Mouse (Mus musculus) frontal cortex, postnatal 14 days (tissue): ENCODE measurements at regions not wholly inside any gene's neighbourhood (a gene's known extent, or its start where the extent isn't known, plus 50 kb on each side); places are given as distances from the start of the nearest gene placed in this dataset.

ENCODE experiments used
- DNase-seq, 2 experiments: peaks; one replicate each; pipeline ENCODE4 v3.0.0; 2022; ENCODE audit warnings: low spot score in 2 of 2

DNA sequence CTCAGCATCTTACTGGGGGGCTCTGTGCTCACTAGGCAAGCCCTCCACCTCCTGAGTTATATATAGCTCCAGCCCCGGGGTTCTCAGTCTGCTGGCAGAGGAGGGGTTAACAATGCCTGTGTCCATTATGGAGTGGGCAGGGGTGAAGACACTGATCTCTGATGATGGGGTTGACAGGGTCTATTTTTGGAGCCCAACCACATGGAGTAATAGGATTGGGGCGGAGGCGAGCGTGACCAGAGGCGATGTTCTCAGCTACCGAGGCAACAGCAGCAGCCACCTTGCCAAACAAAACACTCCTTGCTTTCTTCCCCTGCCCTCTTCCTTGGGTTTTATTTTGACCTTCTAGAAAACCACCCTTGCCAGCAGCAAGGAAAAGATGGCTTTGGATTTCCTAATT lies 141.1 kb upstream of the Gli2 start:
- no peak for DNase-seq

GRCm38 (mm10) chr1:119191177-119191576 lies 137.8 kb upstream of the Gli2 start:
- DNase-seq = no peak

DNA sequence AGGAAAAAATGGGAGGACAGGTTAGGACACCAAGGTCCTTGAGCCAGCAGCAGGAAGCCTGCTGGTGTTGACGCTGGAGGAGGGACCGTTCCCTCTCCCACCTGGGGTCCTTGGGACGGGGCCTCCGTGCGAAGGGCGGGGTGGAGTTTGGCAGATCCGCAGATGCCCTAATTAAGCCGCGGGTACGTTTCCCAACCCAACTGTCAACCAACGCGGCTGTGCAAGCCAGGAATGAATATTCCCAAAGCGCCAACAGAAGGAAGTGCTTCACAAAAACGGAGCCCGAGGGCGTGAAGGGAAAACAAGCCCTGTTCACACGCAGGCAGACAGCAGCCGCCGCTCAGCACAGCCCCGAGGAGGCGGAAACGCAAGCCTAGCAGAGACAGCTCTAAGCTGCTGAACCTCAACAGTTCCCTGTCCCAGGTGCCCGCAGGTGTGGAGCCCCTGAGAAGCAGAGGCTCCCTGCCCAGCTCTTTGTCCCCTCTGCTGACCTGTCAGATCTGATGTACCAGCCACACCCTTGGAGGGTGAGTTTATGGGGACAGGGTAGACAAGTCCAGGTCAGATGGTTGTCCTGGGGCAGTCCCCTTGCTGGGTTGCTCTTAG lies 136.1 kb upstream of the Gli2 start:
- DNase-seq = peak; percentile 51 to 63

GRCm38 (mm10) chr1:119187301-119187700 lies 133.9 kb upstream of the Gli2 start:
- DNase-seq = no peak

- DNase-seq = no peak
These were observed 133.4 kb upstream of the Gli2 start for GRCm38 (mm10) chr1:119186856-119187255.

DNA sequence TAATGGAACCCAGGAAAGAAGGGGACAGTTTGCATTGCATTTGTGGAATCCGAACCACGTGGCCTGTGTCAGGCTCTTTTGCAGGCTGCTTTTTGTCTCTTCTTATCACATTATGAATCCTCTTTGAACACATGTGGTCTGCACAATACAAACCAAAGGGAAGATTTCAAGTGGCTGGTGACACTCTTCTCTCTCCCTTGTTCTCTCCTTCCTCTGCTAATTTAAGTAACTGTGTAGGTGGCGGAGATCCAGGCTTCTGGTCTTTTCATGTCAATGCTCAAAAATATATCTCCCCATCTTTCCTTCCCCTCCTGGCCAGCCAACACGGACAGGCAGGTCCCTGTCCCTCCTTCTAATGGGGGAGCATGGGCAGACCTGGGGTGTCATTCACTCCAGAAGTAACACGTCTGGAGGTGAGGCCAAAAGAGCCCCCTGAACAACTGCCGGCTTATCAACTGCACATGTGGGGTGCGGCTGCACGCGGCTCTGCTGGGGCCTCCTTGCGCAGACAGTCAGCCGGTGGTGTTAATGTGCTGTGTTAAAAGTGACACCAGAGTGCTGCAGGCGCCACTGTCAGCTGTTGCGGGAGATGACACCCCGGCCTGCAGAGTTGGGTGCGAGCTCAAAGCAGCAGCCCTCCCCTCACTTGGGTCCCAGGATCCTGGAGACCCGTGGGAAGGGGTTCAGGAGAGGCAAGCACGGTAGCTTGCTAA lies 130.3 kb upstream of the Gli2 start:
- DNase-seq = peak; percentile 15 to 16

DNA sequence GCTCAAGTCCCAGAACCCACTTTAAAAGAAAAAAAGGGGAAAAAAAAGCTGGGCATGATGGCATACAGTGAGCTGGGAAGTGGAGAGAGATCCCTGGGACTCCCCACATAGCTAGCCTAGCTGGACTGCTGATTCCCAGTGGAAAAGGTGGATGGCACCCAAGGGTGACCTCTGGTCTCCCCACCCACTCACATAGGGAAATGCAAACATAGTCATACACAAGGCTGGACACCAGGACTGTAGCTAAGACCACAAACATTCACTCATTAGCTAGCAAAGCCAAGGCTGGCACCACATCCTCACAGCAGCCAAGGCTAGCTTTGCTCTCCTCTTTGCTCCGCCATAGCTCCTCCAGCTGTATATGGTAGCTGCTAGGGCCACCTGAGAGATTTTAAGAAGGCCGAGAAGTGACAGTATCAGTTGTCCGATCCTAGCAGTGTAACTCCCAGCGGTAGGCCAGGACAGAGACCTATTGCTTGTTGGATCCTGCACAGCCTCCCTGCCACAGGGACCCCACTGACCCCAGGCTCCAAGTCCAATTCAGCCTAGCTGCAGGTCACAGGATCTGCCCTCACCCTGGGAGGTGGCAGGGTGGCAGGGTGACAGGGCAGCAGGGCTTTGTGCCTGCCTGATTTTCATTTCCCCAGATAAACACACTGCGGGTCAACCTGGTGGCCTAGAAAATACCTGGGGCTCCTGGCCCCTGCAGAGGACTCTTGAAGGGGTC lies 119.8 kb upstream of the Gli2 start:
- no peak for DNase-seq

DNA sequence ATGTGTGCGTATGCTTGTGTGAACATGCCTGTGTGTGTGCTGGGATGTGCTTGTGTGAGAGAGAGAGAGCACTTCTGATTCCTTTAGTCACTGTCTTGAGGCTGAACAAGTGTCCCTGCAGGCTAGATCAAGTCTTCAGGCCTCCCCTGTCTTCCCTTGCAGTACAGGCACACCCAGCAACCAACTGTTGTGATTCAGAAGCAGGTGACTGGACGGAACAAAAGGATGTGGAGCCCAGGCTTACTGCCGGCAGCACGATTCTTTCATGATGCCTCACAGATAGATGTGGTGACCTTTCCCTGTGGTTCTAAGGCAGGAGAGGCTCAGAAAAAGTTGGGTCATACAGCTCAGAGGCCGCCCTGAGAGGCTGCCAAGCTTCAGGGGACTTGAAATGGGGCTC lies 114.0 kb upstream of the Gli2 start:
- DNase-seq = no peak

- DNase-seq = no peak
These were observed 112.9 kb upstream of the Gli2 start for GRCm38 (mm10) chr1:119166286-119166685.

GRCm38 (mm10) chr1:119164811-119165210 lies 111.4 kb upstream of the Gli2 start:
- no peak for DNase-seq

GRCm38 (mm10) chr1:119163846-119164245 lies 110.4 kb upstream of the Gli2 start:
- no peak for DNase-seq

DNA sequence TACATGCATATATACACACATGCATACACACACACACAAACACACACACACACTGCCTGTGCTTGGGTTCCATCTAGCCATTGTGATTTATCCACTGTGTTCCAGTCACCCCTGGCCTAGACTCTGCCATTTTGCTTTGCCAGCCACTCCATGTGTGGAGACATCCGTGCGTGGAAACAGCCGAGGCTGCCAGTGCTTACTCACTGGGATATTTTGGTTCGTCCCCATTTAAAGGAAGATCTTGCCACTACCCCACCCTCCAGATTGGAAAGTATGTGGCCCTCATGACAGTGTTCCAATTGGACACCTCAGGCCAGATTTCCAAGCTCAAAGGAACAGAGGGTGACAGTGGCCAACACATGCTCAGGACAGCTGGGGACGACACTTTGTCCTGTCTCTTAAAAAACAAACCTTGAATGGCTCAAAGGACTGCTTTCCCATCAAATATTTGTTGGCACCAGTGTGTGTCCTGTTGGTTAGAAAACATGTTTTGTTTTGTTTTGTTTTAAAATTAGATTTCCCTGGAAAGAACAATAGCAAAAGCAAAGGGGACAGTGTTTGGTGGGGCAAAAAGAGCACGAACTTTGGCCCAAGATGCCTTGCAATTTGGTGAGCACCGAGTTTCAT lies 109.8 kb upstream of the Gli2 start:
- no peak for DNase-seq

GRCm38 (mm10) chr1:119161751-119162150 lies 108.3 kb upstream of the Gli2 start:
- DNase-seq = no peak

DNA sequence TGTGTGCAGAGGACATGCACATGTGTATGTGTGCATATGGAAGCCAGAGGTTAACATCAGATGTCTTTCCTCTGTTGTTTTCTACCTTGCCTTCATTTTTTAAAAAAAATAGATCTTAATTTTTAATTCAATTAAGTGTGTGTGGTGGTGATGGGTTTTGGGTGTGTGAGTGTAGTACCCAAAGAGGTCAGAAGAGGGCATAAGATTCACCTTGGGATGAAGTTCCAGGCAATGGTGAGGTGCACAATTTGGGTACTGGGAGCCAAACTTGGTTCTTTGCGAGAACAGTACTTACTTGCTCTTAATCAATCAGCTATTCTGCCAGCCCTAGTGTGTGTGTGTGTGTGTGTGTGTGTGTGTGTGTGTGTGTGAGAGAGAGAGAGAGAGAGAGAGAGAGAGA lies 106.9 kb upstream of the Gli2 start:
- no peak for DNase-seq

- no peak for DNase-seq
These were observed 103.8 kb upstream of the Gli2 start for GRCm38 (mm10) chr1:119157171-119157700.

DNA sequence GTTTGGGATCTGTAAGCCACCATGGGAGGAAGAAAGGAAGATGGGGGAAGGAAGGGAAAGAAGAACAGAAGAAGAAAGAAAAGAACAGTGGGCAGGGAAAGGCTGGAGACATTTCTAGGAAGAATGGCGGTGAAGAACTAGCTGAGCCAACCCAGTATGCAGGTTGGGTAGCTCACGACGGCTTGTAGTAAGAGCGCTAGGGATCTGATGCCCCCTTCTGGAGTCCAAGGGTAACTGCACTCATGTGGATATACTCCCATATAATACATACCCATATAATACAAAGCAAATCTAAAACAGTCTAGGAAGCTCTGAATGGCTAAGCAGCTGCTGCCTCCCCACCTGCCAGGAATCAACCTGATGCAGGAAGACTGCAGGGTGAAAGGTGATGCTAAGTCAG lies 100.2 kb upstream of the Gli2 start:
- DNase-seq = no peak

DNA sequence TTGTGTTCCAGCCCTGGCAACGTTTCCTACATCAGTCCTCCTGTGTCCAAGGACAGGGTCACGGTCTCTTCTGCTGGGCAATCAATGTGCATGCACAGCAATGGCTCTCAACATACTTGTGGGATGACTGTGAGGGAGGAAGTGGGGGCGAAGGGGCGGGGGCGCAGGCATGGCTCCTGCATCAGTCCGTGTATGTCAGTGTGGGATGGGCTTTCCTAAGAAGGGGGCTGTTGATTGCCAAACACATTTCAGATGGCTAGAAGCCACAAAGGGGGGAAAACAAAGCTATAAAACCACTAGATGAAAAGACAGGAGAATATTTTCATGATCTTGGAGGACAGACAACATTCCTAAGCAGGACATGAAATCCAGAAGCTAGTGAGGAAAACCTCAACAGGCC lies 99.4 kb upstream of the Gli2 start:
- DNase-seq = no peak

GRCm38 (mm10) chr1:119147506-119147905 lies 94.1 kb upstream of the Gli2 start:
- DNase-seq = no peak

DNA sequence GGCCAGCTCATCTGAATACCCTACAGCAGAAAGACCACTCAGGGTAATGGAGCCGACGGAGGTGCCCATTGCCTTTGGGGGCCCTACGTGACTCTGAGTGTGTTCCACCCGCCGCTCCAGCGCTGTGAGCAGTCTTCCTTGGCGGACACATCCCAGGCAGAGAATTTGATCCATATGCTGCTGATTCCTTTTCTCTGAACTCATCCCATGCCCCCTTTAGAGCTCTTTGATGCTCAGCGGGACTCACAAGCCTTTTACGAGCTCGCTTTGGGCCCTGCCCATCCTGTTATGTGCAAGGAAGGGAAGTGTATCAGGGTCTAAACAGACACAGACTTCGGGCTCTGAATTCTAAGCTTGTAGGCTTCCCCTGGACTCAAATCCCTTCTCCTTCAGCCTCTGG lies 90.4 kb upstream of the Gli2 start:
- no peak for DNase-seq

- DNase-seq = no peak
These were observed 75.6 kb upstream of the Gli2 start for GRCm38 (mm10) chr1:119129039-119129438.

DNA sequence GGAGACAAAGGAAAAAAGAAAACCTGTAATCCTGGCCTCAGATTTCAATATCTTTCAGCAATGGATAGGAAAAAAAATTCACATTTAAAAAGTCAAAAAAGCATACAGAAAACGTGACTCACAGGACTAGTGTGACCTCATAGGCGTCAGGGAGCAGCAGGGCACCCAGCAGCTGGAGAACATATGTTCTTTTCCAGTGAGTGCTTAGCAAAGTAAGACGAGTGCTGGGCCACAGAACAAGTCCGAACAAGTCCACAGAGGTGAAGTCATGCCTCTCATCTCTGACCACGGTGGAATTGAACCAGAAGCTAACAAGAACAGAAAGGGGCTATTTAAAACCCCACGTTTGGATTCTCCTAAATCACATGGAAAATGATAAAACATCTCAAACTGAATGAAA lies 72.1 kb upstream of the Gli2 start:
- no peak for DNase-seq

GRCm38 (mm10) chr1:119124798-119125197 lies 71.4 kb upstream of the Gli2 start:
- DNase-seq = no peak
